Mouse (Mus musculus) forebrain, embryonic 11.5 days (tissue): Measurements from ENCODE around the gene Agmo. TPM values are rescaled to one million over a fixed set of nuclear protein-coding genes. Genes with fewer than 3 reads are reported as not detected.

ENCODE experiments used
- ATAC-seq: fragments of 200-750 bp; cut with Nextera tagmentation; replicated peaks from 2 replicates; pipeline ENCODE4 v1.8.0; 2017; ENCODE audit warnings: moderate TSS enrichment; ENCODE audit not compliant: low FRiP score
- DNase-seq: peaks from one replicate; pipeline ENCODE4 v3.0.0-alpha.2; 2017; ENCODE audit warnings: low spot score
- H3K27ac ChIP-seq: fragments of 300-500 bp; sonication (generic); 2 replicates; pipeline ENCODE4 v1.5.1; 2014; ENCODE audit warnings: low read depth, low read length
- H3K27me3 ChIP-seq: fragments of 300-500 bp; sonication (generic); 2 replicates; pipeline ENCODE4 v1.6.1; 2014; ENCODE audit warnings: mild to moderate bottlenecking, low read length, mixed read lengths; ENCODE audit not compliant: control insufficient read depth, insufficient read depth
- H3K36me3 ChIP-seq: fragments of 300-500 bp; sonication (generic); 2 replicates; pipeline ENCODE4 v1.6.1; 2014; ENCODE audit warnings: mild to moderate bottlenecking, low read length, moderate library complexity, mixed read lengths; ENCODE audit not compliant: control insufficient read depth, insufficient read depth
- H3K4me1 ChIP-seq: fragments of 300-500 bp; sonication (generic); replicated peaks from 2 replicates; pipeline ENCODE4 v1.6.1; 2014; ENCODE audit warnings: low read length, mixed read lengths; ENCODE audit not compliant: control insufficient read depth, insufficient read depth
- H3K4me2 ChIP-seq: fragments of 300-500 bp; sonication (generic); 2 replicates; pipeline ENCODE4 v1.6.1; 2014; ENCODE audit warnings: low read depth, mild to moderate bottlenecking, low read length, moderate library complexity, mixed read lengths; ENCODE audit not compliant: severe bottlenecking
- H3K4me3 ChIP-seq: fragments of 300-500 bp; sonication (generic); 2 replicates; pipeline ENCODE4 v1.5.1; 2014; ENCODE audit warnings: low read depth, low read length
- H3K9ac ChIP-seq: fragments of 300-500 bp; sonication (generic); 2 replicates; pipeline ENCODE4 v1.6.1; 2014; ENCODE audit warnings: low read length
- H3K9me3 ChIP-seq: fragments of 300-500 bp; sonication (generic); 2 replicates; pipeline ENCODE4 v1.6.1; 2016; ENCODE audit warnings: low read length, mixed read lengths; ENCODE audit not compliant: control insufficient read depth
- whole genome bisulfite sequencing: fragments of 180-500 bp; shearing (Covaris S2); extraction: QIAGEN DNeasy Blood & Tissue Kit; methylation state at CpG from one replicate; pipeline ENCODE4 v1.1.7; 2014; 5-methylcytosine and 5-hydroxymethylcytosine counted together
- polyA plus RNA-seq: library from polyadenylated mRNA; unstranded; fragments of >200 nt; fragmentation: Nextera tagmentation; extraction: Ambion mirVana; gene quantifications from 2 replicates; pipeline ENCODE4 v1.2.1, GENCODE M21; 2014

Agmo gene
- polyA plus RNA-seq, 1 experiment from 2014 or later, result 0.37 TPM

DNA sequence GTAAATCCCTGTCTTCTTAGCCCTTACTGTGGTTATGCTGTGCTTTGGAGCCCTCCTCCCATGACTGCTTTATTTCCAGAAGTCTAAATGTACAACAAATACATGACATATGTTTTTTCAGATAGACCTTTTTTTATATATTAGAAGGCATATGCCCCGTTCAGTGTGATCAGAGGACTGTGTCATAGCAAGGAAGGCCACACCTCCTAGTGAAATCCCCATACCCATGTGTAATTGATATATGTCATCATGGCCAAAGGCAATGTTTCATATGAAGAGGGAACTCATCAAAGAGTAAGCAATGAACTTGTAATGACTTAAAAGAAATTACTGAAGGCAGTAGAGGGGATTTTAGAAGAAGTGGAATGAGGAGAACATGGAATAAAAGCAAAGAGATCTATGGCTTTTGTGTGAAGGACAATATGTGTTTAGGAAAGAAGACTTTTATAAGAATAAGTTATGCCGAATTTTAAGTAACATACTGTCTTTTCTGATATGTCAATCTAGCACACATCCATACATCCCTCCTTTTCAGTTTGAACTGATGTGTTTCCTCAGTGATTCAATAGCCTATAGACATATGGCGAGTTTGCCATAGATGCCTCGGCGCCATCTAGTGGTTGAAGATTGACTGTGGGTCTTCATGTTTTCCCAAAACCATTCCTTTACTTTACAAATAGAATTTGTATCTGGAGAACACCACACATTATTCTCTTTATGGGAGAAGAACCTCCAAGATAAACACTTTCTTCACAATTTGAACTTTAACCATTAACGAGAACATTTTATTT lies 209.1 kb downstream of the Agmo start:
- no peaks in the 10 kb centered on the region for H3K9me3 ChIP-seq
- ATAC-seq, result peak; percentile 84
- no peak overlapping the region for H3K9ac ChIP-seq
- no peak overlapping the region for H3K4me3 ChIP-seq
- H3K27ac ChIP-seq, result no peak overlapping the region
- 17% methylated on average over 6 of the region's 6 CpGs for WGBS
- H3K4me1 ChIP-seq, result no peaks in the 10 kb centered on the region
- H3K27me3 ChIP-seq, result no peaks in the 10 kb centered on the region
- peak; percentile 74 for DNase-seq
- H3K36me3 ChIP-seq, result no peaks in the 10 kb centered on the region
- H3K4me2 ChIP-seq, result no peak overlapping the region

- Histone ChIP-seq H3K4me3 (no peak overlapping the region), H3K27me3 (no peaks in the 10 kb centered on the region), H3K36me3 (no peaks in the 10 kb centered on the region), H3K4me2 (no peak overlapping the region), H3K9me3 (no peaks in the 10 kb centered on the region), H3K9ac (no peak overlapping the region), H3K4me1 (no peaks in the 10 kb centered on the region), H3K27ac (no peak overlapping the region)
- no peak for ATAC-seq
- no peak for DNase-seq
- WGBS, result 69% methylated on average over 5 of the region's 5 CpGs
Observed at GRCm38 (mm10) chr12:37471631-37472030, 230.2 kb downstream of the Agmo start.

DNA sequence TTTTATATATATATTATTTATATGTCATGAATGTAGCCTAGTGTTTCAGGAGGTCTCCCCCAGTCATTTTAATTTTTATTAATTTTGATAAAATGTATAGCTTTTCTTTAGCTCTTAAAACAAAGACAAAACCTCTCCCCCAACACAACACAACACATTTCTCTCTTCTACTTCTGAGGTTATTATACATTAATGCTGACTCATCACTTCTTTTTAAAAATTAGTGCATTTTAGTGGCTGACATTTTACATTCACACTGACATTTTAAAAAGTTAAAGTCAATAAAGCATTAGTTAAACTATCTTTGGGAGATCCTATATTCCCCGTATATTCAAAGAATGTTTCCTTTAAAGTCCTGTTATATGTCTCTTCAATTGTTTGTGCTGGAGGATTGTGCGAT lies 235.4 kb downstream of the Agmo start:
- no peak for DNase-seq
- Histone ChIP-seq H3K4me2 (no peak overlapping the region), H3K36me3 (no peaks in the 10 kb centered on the region), H3K9me3 (no peaks in the 10 kb centered on the region), H3K4me1 (no peaks in the 10 kb centered on the region), H3K9ac (no peak overlapping the region), H3K27ac (no peak overlapping the region), H3K4me3 (no peak overlapping the region), H3K27me3 (no peaks in the 10 kb centered on the region)
- 93% methylated on average over 2 of the region's 2 CpGs for WGBS
- ATAC-seq, result no peak

DNA sequence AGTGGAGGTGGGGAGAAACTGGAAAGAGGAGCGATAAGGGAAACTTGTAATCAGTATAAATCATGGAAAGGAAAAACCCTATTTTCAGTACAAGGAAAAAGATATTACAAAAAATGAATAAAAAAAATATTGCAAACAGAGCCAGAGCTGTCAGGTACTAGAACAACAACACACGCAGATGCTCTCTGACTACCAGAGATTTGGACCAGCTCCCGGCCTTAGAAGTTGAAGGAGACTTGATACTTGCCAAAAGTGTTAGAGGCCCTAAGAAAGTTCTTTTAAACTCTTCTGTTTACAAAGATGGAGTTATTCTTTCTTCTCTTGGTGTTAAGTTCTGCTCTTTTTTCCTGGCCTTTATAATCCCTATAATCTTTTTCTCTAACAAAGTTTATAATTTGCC lies 246.6 kb downstream of the Agmo start:
- 93% methylated on average over 3 of the region's 3 CpGs for WGBS
- DNase-seq (no peak), ATAC-seq (no peak)
- Histone ChIP-seq H3K4me1 (no peaks in the 10 kb centered on the region), H3K27ac (no peak overlapping the region), H3K4me2 (no peak overlapping the region), H3K4me3 (no peak overlapping the region), H3K36me3 (no peaks in the 10 kb centered on the region), H3K9ac (no peak overlapping the region), H3K9me3 (no peaks in the 10 kb centered on the region), H3K27me3 (no peaks in the 10 kb centered on the region)

DNA sequence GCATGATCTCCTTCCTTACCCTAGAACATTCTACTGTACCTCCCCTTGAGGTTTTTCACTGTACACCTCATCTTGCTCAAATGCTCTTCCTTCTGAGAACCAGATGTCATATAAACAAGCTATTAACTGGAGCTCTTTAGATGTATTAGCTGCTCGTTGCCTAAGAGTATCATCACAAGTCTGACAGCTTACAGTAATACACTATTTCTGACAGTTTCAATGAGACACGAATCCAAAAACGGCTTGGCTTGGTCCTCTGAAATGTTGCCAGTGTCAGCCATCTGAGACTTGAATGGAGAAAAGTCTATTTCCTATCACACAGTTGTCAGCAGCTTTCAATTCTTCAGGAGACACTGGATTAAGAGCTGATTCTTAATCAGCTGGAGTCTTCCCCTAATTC lies 257.4 kb downstream of the Agmo start:
- H3K4me2 ChIP-seq, result no peak overlapping the region
- H3K9me3 ChIP-seq, result no peaks in the 10 kb centered on the region
- WGBS, result 86% methylated on average over 3 of the region's 3 CpGs
- H3K4me3 ChIP-seq, result no peak overlapping the region
- no peak overlapping the region for H3K9ac ChIP-seq
- H3K27me3 ChIP-seq, result no peaks in the 10 kb centered on the region
- H3K27ac ChIP-seq, result no peak overlapping the region
- H3K36me3 ChIP-seq, result no peaks in the 10 kb centered on the region
- ATAC-seq, result no peak
- H3K4me1 ChIP-seq, result no peaks in the 10 kb centered on the region
- DNase-seq, result no peak

GRCm38 (mm10) chr12:37507406-37507805 lies 266.0 kb downstream of the Agmo start:
- no peak overlapping the region for H3K27ac ChIP-seq
- no peak overlapping the region for H3K4me2 ChIP-seq
- no peak overlapping the region for H3K9ac ChIP-seq
- H3K9me3 ChIP-seq, result no peaks in the 10 kb centered on the region
- 57% methylated on average over 1 of the region's 1 CpGs for WGBS
- DNase-seq (no peak), ATAC-seq (no peak; the same call in 1 of the 2 replicates)
- no peak overlapping the region for H3K4me3 ChIP-seq
- no peaks in the 10 kb centered on the region for H3K4me1 ChIP-seq
- H3K27me3 ChIP-seq, result no peaks in the 10 kb centered on the region
- no peaks in the 10 kb centered on the region for H3K36me3 ChIP-seq

DNA sequence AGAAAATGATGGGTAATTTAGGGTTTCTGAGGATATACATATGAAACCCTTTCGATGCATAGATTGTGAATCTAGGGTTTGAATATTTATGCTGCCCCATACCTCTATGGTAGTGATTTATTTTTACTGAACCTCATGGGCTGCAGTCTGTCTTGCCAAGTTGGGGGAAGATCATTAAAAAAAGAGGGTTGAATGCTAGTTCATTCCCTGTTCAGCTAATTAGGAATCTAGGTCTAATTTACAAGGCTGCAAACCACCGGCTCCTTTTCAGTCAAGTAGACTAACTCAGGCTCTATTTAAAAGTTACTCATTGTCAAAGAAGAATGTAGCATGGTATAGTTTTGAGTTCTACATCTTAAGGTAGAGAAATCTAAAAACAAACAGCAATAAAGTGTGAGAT lies 266.4 kb downstream of the Agmo start:
- ATAC-seq (peak; percentile 74), DNase-seq (no peak)
- no peaks in the 10 kb centered on the region for H3K9me3 ChIP-seq
- 65% methylated on average over 2 of the region's 2 CpGs for WGBS
- H3K27ac ChIP-seq, result no peak overlapping the region
- no peak overlapping the region for H3K4me3 ChIP-seq
- no peaks in the 10 kb centered on the region for H3K36me3 ChIP-seq
- no peak overlapping the region for H3K4me2 ChIP-seq
- H3K9ac ChIP-seq, result no peak overlapping the region
- no peaks in the 10 kb centered on the region for H3K4me1 ChIP-seq
- no peaks in the 10 kb centered on the region for H3K27me3 ChIP-seq

- Histone ChIP-seq H3K9ac (no peak overlapping the region), H3K9me3 (no peaks in the 10 kb centered on the region; the same call in 1 of the 2 replicates), H3K4me1 (no peaks in the 10 kb centered on the region), H3K27ac (no peak overlapping the region), H3K4me3 (no peak overlapping the region), H3K36me3 (no peaks in the 10 kb centered on the region), H3K27me3 (no peaks in the 10 kb centered on the region), H3K4me2 (no peak overlapping the region)
- no peak for ATAC-seq
- no peak for DNase-seq
- 91% methylated on average over 1 of the region's 1 CpGs for WGBS
Observed at GRCm38 (mm10) chr12:37521772-37522171, 280.3 kb downstream of the Agmo start.

DNA sequence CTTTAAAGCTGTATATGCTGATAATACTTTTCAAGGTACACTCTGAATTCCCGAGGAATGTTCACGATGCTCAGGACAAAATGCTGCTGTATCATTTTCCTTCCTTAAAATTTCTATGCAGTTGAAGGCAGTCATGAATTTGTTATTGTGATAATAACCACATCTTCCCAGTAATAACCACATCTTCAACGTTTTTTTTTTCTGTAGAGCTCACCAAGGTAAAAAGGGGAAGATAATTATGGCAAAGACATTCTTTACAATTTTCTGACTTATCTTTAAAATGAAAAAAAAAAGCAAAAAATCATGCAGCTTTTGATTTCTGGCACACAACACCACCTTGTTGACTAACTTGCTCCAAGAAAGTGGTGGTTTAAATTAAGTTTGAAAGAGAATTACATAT lies 283.2 kb downstream of the Agmo start:
- Histone ChIP-seq H3K9ac (no peak overlapping the region), H3K36me3 (no peaks in the 10 kb centered on the region), H3K9me3 (no peaks in the 10 kb centered on the region; the same call in 1 of the 2 replicates), H3K27me3 (no peaks in the 10 kb centered on the region), H3K4me1 (no peaks in the 10 kb centered on the region), H3K27ac (no peak overlapping the region), H3K4me3 (no peak overlapping the region), H3K4me2 (no peak overlapping the region)
- 83% methylated on average over 3 of the region's 3 CpGs for WGBS
- no peak for ATAC-seq
- DNase-seq, result no peak
